ENCODE assay signal across 22 mouse cellular contexts in the genomic region with DNA sequence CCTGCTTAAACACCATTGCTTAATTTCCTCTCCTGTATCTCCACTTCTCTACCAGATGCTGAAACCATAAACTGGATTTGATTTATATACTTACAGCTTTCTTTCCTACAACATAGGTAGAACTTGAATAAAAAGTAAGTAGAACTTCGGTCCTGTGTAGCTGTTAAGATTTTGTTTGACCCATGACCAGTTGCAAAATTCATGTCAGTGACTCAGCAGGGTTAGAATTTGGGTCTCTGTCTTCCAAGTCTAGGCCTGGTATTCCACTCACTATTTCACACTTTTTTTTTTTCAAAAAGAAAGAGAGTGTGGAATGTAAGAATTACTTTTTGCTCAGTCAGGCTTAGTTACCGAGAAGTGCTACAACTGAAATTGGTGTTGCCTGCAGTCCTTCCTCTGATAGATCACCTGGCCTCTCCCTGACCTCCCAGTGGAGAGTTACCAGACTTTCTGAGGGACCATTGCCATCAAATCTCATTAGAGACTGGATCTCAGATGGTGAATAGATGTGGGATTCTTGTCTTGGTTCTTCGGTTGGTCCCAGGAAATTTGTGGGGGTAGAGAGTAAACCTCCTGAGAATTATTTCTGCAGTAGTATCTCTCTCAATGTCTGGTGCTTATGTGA. TPM values are rescaled to one million over a fixed set of nuclear protein-coding genes. Genes with fewer than 3 reads are reported as not detected.
"Had no signal": no experiment of that assay in that cellular context is flagged by ENCODE, and none has a peak within 500 bp of the region (broad histone marks: within the 10 kb centered on the region; RNA-seq: fewer than 3 reads in every experiment).

No protein-coding gene starts in this region.

- H3K4me3 ChIP-seq: layer of hippocampus, adult 2 months; limb, embryonic 15.5 days; liver, embryonic 13.5 days; midbrain, embryonic 12.5 days; myocyte; neural tube, embryonic 15.5 days; stomach, embryonic 15.5 days had no signal

- H3K36me3 ChIP-seq: limb, embryonic 15.5 days; liver, embryonic 13.5 days; midbrain, embryonic 12.5 days; neural tube, embryonic 15.5 days; stomach, embryonic 15.5 days had no signal

- H3K27ac ChIP-seq: kidney, postnatal 0 days; layer of hippocampus, adult 2 months; limb, embryonic 15.5 days; liver, embryonic 13.5 days; midbrain, embryonic 12.5 days; neural tube, embryonic 15.5 days; stomach, embryonic 15.5 days had no signal

- H3K4me2 ChIP-seq: limb, embryonic 15.5 days; liver, embryonic 13.5 days; midbrain, embryonic 12.5 days; neural tube, embryonic 15.5 days; stomach, embryonic 15.5 days had no signal

- H3K9me3 ChIP-seq: limb, embryonic 15.5 days; liver, embryonic 13.5 days; midbrain, embryonic 12.5 days; neural tube, embryonic 15.5 days; stomach, embryonic 15.5 days had no signal

- H3K27me3 ChIP-seq: limb, embryonic 15.5 days; liver, embryonic 13.5 days; midbrain, embryonic 12.5 days; neural tube, embryonic 15.5 days; stomach, embryonic 15.5 days had no signal

- H3K9ac ChIP-seq: limb, embryonic 15.5 days; liver, embryonic 13.5 days; midbrain, embryonic 12.5 days; neural tube, embryonic 15.5 days; stomach, embryonic 15.5 days had no signal

- DNase-seq: kidney, adult 9 months; kidney, postnatal 4 days; left cerebral cortex, postnatal 4 days; liver, embryonic 13.5 days; lung, adult 18-20 months; right cerebral cortex, postnatal 4 days; spleen, adult 18-20 months; thymus, adult 2 months; thymus, postnatal 25 days had no signal

- H3K4me1 ChIP-seq: midbrain, embryonic 12.5 days; neural tube, embryonic 15.5 days; stomach, embryonic 15.5 days had no signal

RNA-seq across cellular contexts. Expression of a gene that starts 23.2 kb away (rescaled TPM):
- total RNA-seq: layer of hippocampus, adult 2 months; layer of hippocampus, postnatal 14 days; left cerebral cortex, adult 18-20 months; left cerebral cortex, postnatal 10 days; left cerebral cortex, postnatal 4 days; megakaryocyte-erythroid progenitor cell, adult 5-6 weeks had no signal
- polyA plus RNA-seq: limb, embryonic 15.5 days; liver, embryonic 13.5 days; lung, embryonic 16.5 days; midbrain, embryonic 12.5 days; neural tube, embryonic 11.5 days had no signal

RNA-seq across cellular contexts. Expression of a gene that starts 44.3 kb away (rescaled TPM):
- total RNA-seq: megakaryocyte-erythroid progenitor cell, adult 5-6 weeks had no signal
